Mouse (Mus musculus): Measurements from ENCODE around the gene Sh2b3. TPM values are rescaled to one million over a fixed set of nuclear protein-coding genes. Genes with fewer than 3 reads are reported as not detected.

The Sh2b3 gene
- total RNA-seq, 2 experiments from 2014 or later: 11.9 to 31.5 TPM

GRCm38 (mm10) chr5:121846322-121846721 lies 8.9 kb upstream of the Sh2b3 start:
- no peak for ATAC-seq (replicated peaks; ENCODE audit: poor library complexity, severe bottlenecking)

GRCm38 (mm10) chr5:121845361-121845760 lies 7.9 kb upstream of the Sh2b3 start:
- ATAC-seq (replicated peaks; ENCODE audit: poor library complexity, severe bottlenecking): no peak

- peak; percentile 26; the same call in 1 of the 2 replicates for ATAC-seq (replicated peaks; ENCODE audit: poor library complexity, severe bottlenecking)
Observed at GRCm38 (mm10) chr5:121843138-121843905, 5.9 kb upstream of the Sh2b3 start.

- peak; percentile 35 for ATAC-seq (replicated peaks; ENCODE audit: poor library complexity, severe bottlenecking)
Observed at GRCm38 (mm10) chr5:121842665-121843118, 5.2 kb upstream of the Sh2b3 start.

DNA sequence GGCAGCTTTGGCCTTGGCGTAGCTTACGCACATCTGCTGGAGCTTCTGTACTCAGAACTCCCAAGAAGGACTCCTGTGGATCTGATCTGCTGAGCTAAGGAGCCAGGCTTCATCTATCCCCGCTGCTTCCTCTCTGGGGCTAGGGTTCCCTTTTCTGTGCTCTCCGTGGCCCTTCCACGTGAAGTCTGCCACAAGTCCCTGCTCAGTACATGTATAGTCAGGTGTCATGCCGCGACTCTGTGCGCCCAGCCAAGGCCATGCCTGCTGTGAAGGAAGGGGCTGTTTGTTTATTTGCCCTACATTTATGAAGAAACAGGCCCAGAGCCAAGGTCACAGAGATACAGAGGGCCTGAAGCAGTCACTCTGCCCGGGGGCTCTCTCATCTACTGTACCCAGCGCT lies 4.5 kb upstream of the Sh2b3 start:
- no peak for ATAC-seq (replicated peaks; ENCODE audit: poor library complexity, severe bottlenecking)

DNA sequence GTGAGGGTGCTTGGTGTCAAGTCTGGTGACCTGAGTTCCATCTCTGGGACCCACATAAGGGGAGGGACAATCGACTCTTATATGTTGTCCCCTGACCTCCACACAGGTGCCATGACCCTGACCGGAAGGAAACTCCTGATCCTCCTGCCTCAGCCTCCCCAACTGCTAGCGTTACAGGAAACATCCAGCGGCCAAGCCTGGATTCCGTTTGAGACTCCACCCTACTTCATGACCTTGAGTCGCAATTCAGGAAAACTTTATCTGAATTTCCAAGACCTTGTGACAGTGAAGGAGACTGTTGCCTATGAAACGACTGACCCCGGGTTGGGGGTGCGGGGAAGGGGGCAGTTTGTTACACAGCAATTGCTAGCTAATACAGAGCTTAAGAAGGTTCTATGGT lies 4.1 kb upstream of the Sh2b3 start:
- ATAC-seq (replicated peaks; ENCODE audit: poor library complexity, severe bottlenecking): no peak

DNA sequence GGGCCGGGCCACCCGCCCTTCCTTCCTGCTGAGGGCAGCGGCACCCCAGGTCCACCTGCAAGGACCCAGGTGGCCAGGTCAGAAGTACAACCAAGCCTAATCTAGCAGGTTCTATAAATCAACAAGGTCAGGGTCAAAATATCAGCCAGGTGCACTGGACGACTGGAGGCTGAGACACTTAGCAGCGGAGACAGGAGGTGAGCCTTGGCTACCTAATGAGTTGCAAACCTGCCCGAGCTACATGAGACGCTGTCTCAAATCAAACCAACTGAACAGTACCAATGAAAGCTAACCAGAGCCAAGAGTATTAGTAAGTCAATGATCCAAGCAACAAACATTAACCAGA lies 1.7 kb upstream of the Sh2b3 start:
- ATAC-seq (replicated peaks; ENCODE audit: poor library complexity, severe bottlenecking): no peak

- peak; percentile 13 for ATAC-seq (replicated peaks; ENCODE audit: poor library complexity, severe bottlenecking)
Observed at GRCm38 (mm10) chr5:121838341-121839127, 1.1 kb upstream of the Sh2b3 start.

GRCm38 (mm10) chr5:121836692-121837415 lies 592 bp downstream of the Sh2b3 start:
- peak; percentile 56 for ATAC-seq (replicated peaks; ENCODE audit: poor library complexity, severe bottlenecking)

DNA sequence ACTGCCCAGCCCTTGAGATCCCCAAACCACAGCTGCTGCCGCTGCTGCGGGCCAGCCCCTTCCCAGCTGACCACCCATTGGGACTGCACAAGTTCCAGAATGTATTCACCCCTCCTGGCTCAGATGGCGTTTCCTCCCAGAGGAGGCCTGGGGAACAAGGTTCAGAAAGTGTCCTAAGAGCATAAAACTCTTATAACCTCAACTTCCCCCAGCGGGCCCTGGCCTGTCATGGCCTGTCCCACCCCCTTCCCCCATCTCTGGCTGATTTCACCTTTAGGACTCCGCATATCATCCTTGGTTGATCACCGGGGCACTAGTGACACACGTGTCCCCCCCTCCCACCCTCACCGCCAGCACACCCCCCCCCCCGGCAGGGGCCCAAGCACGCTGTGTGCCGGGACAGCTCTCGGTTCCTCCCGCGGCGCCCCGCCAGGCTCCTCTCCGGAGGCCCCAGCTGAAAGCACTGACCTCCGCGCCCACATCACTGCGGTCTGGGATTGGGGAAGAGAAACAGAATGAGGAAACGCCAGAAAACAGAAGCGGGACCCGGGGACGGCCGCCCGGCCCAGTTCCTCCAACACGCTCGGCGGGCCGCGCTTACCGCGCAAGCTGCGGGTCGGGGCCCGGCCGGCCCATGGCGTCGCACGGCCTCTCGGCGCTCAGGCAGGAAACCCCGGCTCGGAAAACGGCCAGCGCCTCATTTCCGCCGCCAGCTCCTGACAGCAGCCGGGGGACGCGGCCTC lies 1.3 kb downstream of the Sh2b3 start:
- peak; percentile 40 for ATAC-seq (replicated peaks; ENCODE audit: poor library complexity, severe bottlenecking)

- ATAC-seq (replicated peaks; ENCODE audit: poor library complexity, severe bottlenecking): no peak
Observed at GRCm38 (mm10) chr5:121834991-121835747, 2.3 kb downstream of the Sh2b3 start.

GRCm38 (mm10) chr5:121834241-121834606 lies 3.2 kb downstream of the Sh2b3 start:
- no peak for ATAC-seq (replicated peaks; ENCODE audit: poor library complexity, severe bottlenecking)

GRCm38 (mm10) chr5:121833572-121834240 lies 3.7 kb downstream of the Sh2b3 start:
- peak; percentile 20 for ATAC-seq (replicated peaks; ENCODE audit: poor library complexity, severe bottlenecking)

DNA sequence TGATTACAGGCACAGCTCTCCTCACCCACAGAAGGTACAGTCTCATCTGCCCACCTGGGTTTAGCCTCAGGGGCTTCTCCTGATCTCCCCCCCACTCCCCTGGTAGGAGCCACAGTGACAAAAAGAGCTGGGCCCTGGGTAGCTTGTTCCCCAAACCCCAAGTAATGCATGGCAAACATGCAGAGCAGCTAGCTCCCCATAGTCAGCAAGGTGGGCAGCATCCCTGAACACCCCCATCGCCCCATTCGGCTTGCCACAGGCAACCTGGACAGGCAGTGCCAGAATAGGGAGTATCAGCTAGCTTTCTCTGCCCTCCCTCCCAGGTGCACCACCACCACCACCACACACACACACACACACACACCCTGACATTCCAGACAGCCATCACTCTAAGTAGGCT lies 4.3 kb downstream of the Sh2b3 start:
- no peak for ATAC-seq (replicated peaks; ENCODE audit: poor library complexity, severe bottlenecking)

DNA sequence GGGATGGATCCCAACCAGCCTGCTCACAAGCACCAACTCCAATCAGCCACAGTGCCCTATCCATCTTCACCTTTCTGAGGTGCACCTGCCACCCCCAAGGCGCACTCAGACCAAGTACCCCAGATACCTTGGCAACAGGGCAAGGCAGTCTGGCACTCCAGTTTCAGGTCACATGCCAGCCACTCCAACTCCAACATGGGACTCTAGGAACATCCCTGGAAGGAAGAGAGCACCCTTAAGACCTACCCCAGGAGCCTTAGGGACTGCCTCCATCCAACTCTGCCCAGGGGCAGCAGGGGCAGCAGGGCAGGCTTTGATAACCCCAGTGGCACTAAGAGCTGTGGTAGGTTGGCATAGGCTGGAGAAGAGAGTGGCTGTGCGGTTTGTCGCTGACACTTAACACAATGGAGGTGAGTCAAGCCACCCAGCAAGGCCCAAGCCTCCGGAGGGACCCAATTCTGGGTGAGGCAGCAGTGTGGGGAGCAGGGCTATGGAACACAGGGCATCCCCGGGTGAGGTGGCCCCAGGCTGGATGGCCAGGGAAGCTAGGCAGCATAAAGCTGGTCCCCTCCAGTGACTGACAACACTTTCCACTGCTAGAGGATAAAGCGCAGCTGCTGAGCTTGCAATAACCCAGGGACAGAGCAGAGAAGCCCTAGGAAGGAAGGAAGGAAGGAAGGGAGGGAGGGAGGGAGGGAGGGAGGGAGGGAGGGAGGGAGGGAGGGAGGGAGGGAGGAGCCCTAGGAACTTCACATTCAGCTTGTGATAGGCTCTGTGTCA lies 4.9 kb downstream of the Sh2b3 start:
- ATAC-seq (replicated peaks; ENCODE audit: poor library complexity, severe bottlenecking): no peak

DNA sequence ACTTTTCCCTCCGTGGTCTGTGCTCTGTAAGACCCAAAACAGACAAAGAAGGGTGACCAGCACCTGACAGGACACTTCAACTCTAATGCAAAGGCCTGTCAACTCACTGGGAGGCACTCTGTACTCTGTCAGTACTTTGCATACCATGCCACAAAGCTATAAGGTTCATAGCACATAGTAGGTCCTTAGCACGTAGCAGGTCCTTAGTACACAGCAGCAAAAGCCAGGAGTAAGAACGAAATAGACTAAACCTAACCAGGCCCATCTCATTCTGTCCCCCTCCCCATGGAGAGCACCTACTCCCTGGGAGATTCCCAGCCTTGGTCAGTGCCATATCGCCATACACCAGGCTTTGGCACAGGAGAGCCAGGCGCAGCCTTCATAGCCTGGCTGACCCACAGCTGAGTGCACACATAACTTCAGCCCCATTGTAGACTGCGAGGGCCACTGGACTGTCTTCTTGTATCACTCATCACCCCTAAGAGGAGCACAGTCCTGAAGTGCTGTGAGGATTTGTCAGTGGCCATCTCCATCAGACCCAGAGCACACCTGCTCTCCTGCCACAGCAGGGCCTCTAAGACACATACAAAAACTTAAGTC lies 6.3 kb downstream of the Sh2b3 start:
- ATAC-seq (replicated peaks; ENCODE audit: poor library complexity, severe bottlenecking): no peak

DNA sequence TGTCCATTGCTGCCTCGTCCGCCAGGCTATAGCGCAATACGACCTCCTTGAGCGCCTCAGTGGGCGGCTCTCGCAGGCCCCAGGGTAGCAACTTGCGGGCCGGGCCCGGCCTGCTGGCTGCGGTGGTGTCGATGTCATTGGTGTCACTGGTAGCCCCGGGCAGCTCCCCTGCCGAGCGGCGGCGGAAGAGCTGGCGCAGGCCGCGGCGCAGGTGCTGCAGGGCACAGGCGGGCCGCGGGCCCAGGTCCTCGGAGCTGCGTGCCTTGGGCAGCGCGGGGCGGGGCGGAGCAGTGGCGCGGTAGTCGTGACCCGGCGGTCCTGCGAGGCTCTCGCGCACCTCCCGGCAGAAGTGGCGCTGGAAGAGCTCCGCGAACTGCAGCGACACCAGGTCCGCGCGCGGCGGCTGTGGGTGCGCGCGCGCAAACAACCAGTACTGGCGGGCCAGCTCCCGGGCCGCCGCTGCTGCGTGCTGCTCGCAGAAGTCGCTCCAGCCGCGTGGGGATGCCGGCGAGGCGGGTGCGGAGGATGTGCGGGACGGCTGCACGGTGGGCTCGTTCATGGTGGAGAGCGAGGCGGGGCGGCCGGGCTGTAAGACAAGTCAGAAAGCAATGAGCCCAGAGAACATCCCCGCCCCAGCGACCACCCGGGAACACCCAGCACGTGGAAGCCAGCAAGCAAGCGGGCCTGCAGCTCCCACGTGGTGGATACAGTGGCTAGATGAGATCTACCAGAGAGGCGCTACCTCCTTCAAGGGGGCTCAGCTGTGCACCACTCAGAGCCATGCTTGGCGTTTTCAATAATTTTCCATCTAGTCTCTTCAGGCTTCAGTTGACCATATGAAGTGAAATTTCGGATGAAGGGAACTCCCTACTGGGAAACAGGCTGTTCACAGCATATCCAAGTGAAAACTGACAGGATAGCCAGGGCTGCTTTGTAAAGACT lies 8.7 kb downstream of the Sh2b3 start:
- no peak for ATAC-seq (replicated peaks; ENCODE audit: poor library complexity, severe bottlenecking)

Measured in granulocyte monocyte progenitor cell, adult 5-6 weeks (primary cell).